Mouse (Mus musculus): ENCODE data around the gene a. TPM values are rescaled to one million over a fixed set of nuclear protein-coding genes. Genes with fewer than 3 reads are reported as not detected.

Gene a
- total RNA-seq, 1 experiment from 2014 or later, result not detected

- no peak for ATAC-seq (replicated peaks; ENCODE audit: insufficient number of reproducible peaks, low FRiP score, low TSS enrichment, poor library complexity, severe bottlenecking)
These were observed 11.6 kb upstream of the a start for GRCm38 (mm10) chr2:154779648-154780047.

- ATAC-seq (replicated peaks; ENCODE audit: insufficient number of reproducible peaks, low FRiP score, low TSS enrichment, poor library complexity, severe bottlenecking), result no peak
These were observed 8.8 kb upstream of the a start for GRCm38 (mm10) chr2:154782361-154782760.

GRCm38 (mm10) chr2:154782856-154783650 is 8.1 kb upstream of the a start:
- ATAC-seq (replicated peaks; ENCODE audit: insufficient number of reproducible peaks, low FRiP score, low TSS enrichment, poor library complexity, severe bottlenecking), result no peak

- ATAC-seq (replicated peaks; ENCODE audit: insufficient number of reproducible peaks, low FRiP score, low TSS enrichment, poor library complexity, severe bottlenecking), result no peak
These were observed 5.9 kb upstream of the a start for GRCm38 (mm10) chr2:154785284-154785683.

GRCm38 (mm10) chr2:154786187-154786586 is 5.0 kb upstream of the a start:
- no peak for ATAC-seq (replicated peaks; ENCODE audit: insufficient number of reproducible peaks, low FRiP score, low TSS enrichment, poor library complexity, severe bottlenecking)

- no peak for ATAC-seq (replicated peaks; ENCODE audit: insufficient number of reproducible peaks, low FRiP score, low TSS enrichment, poor library complexity, severe bottlenecking)
These were observed 4.4 kb upstream of the a start for GRCm38 (mm10) chr2:154786776-154787175.

- no peak for ATAC-seq (replicated peaks; ENCODE audit: insufficient number of reproducible peaks, low FRiP score, low TSS enrichment, poor library complexity, severe bottlenecking)
These were observed 1.8 kb upstream of the a start for GRCm38 (mm10) chr2:154789381-154789780.

GRCm38 (mm10) chr2:154789977-154790655 is 1.1 kb upstream of the a start:
- ATAC-seq (replicated peaks; ENCODE audit: insufficient number of reproducible peaks, low FRiP score, low TSS enrichment, poor library complexity, severe bottlenecking), result no peak

GRCm38 (mm10) chr2:154791661-154792642 is 750 bp downstream of the a start:
- 0 out of 2 replicates have a peak, but pooled peaks have one; percentile 16 for ATAC-seq (replicated peaks; ENCODE audit: insufficient number of reproducible peaks, low FRiP score, low TSS enrichment, poor library complexity, severe bottlenecking)

- no peak for ATAC-seq (replicated peaks; ENCODE audit: insufficient number of reproducible peaks, low FRiP score, low TSS enrichment, poor library complexity, severe bottlenecking)
These were observed 12.2 kb downstream of the a start for GRCm38 (mm10) chr2:154803372-154803771.

GRCm38 (mm10) chr2:154803845-154804244 is 12.6 kb downstream of the a start:
- no peak for ATAC-seq (replicated peaks; ENCODE audit: insufficient number of reproducible peaks, low FRiP score, low TSS enrichment, poor library complexity, severe bottlenecking)

- ATAC-seq (replicated peaks; ENCODE audit: insufficient number of reproducible peaks, low FRiP score, low TSS enrichment, poor library complexity, severe bottlenecking), result no peak
These were observed 16.5 kb downstream of the a start for GRCm38 (mm10) chr2:154807689-154808088.

GRCm38 (mm10) chr2:154809107-154809762 is 18.0 kb downstream of the a start:
- ATAC-seq (replicated peaks; ENCODE audit: insufficient number of reproducible peaks, low FRiP score, low TSS enrichment, poor library complexity, severe bottlenecking), result no peak

- ATAC-seq (replicated peaks; ENCODE audit: insufficient number of reproducible peaks, low FRiP score, low TSS enrichment, poor library complexity, severe bottlenecking), result no peak
These were observed 19.6 kb downstream of the a start for GRCm38 (mm10) chr2:154810821-154811220.

- no peak for ATAC-seq (replicated peaks; ENCODE audit: insufficient number of reproducible peaks, low FRiP score, low TSS enrichment, poor library complexity, severe bottlenecking)
These were observed 22.2 kb downstream of the a start for GRCm38 (mm10) chr2:154813426-154813825.

GRCm38 (mm10) chr2:154817089-154817488 is 25.9 kb downstream of the a start:
- 0 out of 2 replicates have a peak, but pooled peaks have one; percentile 25 for ATAC-seq (replicated peaks; ENCODE audit: insufficient number of reproducible peaks, low FRiP score, low TSS enrichment, poor library complexity, severe bottlenecking)

- no peak for ATAC-seq (replicated peaks; ENCODE audit: insufficient number of reproducible peaks, low FRiP score, low TSS enrichment, poor library complexity, severe bottlenecking)
These were observed 26.6 kb downstream of the a start for GRCm38 (mm10) chr2:154817788-154818187.

GRCm38 (mm10) chr2:154818599-154818998 is 27.4 kb downstream of the a start:
- ATAC-seq (replicated peaks; ENCODE audit: insufficient number of reproducible peaks, low FRiP score, low TSS enrichment, poor library complexity, severe bottlenecking), result no peak

Data from monocyte, adult 5-6 weeks (primary cell).